Mouse (Mus musculus) kidney, postnatal 4 days (tissue): Measurements from ENCODE around the gene Zcchc7.
A peak's percentile ranks its signal among the peaks of the same experiment; 100 is the strongest.
"Not testable (repeated sequence)": the region's sequence is repeated elsewhere in the genome, so short reads cannot be mapped to it uniquely, and the experiment has no call there.

ENCODE experiments used
- DNase-seq, 2 experiments: peaks; one replicate each; pipeline ENCODE4 v3.0.0; 2021; ENCODE audit warnings: mixed read lengths in 2 of 2

The Zcchc7 gene

DNA sequence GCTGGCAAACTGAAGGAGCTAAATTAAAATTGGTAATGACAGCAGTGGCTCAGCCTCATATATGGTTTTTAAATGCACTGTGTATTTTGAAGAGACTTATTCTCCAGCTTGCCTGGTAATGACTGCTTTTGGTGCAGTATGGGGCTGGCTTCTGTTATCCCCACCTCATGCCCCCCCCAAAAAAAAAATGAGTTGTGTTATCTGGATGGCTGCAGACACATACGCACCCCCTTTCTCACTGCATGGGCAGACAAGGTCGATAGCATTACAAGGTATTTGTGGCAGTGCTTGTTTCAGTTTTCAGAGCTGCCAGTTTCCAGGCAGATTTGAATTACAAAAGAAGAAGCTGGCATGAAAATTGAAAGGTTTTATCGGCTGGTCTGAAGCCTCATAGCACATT is 162.2 kb downstream of the Zcchc7 start:
- no peak for DNase-seq

DNA sequence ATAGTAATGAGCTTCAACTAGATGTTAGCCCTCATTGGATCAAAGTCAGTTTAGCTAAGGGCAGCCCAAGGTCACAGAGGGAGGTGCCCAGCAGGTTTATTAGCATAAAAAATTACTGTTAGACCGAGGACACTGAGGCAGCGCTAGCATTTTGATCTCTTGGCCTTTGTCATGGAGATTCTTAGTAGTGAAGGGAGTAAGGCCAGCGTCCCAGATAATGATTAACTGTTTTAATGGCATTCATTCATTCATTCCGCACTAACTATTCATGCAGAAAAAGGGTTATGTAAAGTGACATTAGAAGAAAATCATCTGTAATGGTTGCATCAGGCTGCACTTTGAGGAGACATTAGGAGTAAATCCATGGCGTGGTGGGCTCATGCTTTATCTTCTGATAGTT is 165.2 kb downstream of the Zcchc7 start:
- no peak for DNase-seq

DNA sequence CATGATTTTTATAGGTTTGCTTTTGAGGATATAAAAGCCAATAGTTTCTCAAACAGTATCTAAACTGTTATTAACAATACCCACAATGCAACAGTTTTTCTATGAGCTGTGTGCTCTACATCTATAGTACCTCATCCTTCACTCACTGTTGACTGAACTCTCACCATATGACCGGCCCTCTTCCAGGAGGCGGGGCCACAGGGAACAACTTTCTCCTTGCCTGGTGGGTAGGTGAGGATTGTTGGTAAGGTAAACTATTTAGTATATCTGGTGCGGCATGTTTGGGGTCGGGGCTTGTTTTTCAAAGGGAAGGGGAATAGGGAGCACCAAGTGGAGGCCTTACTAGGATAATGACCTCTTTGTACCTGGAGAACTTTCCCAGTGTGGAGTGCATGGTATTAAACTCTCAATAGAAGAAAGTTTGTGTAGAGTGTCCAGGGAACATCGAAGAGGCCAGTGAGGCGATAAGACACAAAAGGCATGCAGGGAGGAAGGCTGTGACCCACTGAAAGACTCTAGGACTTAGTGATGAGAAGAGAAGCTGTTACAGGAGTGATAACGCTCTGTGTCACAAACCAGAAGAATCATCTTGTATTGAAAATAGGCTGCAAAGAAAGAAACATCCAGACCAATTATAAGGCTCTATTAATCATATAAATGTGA is 166.9 kb downstream of the Zcchc7 start:
- no peak for DNase-seq

DNA sequence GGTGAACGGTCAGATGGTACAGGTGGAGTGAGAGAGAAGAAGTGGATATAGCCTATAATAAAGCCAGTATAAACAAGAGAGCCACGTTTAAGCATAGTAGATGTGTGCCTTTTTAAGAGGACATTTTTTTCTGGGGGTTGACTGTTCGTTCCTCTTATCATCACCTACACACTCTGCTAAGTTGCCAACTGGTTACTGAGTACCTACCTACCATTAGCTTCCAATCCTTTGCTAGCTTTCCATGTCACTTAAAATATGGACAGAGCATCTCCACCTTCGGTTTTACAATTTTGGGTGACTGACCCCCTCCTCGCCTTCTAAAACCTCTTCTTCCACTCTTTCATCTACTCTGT is 167.4 kb downstream of the Zcchc7 start:
- no peak for DNase-seq

DNA sequence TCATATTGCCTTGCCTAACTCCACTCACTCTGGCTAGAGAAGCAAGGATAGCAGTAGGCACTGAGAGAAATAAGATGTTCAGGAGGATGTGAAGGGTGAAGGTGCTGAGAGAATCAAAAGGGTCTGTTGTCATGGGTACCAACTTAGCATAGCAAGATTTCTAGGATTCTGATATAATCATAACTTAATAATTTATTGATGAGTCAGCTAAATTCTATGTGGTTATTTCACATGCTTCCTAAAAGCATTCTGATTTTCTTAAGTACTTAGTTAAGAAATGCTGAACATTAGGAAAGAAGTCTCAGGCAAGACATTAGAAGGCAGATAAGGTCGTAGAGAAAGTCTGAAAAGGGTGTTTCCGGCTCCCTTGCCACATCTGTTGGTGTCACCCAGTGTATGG is 172.3 kb downstream of the Zcchc7 start:
- no peak for DNase-seq

DNA sequence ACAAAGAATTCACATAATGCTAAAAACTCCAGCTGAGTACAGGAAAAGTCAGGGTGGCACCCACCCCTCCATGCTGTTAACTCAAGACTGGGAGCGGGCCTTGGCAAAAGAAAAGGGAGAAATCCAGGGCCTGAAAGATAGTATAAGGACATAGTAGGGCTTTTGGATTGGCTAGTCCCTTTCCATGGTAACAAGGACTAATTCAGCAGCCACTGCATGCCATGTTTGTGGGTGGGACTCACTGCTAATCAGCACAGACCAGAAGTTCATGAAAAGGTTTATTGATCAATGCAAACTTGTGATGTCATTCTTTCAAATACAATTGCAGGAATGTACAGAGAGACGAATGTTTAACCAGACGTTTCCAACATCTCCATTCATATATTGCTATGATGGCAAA is 173.1 kb downstream of the Zcchc7 start:
- DNase-seq: no peak

DNA sequence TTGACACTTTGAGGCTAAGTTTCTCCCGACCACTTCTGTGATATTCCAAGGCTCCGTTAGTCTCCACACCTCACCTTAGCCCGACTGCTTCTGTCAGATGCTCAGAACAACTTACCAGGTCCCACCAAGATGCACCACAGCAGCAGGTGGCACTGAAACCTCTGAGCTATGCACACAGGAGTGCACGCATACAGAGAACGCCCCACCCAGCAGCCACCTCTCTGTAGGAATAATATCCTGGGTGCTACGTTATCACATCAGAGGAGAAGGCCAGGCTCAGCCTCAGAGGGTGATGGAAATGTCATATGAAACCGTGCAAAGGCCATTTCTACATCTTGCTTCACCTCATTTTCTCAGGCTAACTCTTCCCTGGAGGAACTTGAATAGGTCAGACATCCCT is 174.7 kb downstream of the Zcchc7 start:
- DNase-seq: no peak

DNA sequence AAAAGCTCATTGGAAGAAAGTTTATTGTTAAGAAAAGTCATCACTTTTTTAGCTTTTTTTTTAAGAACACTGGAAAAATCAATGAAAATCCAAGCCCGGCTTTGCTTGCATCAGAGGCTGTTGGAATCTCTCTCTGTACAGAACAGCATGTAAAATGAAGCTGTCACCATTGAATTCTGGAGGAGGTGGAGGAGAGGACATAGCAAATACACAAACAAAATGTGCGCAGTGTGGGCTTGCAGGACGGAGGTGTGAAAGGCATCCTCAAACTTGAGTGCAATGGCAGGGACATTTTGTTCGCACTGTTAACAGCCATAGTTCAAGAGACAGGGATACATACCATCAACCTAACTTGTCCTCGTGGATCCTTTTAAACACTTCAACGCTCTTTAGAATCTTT is 176.1 kb downstream of the Zcchc7 start:
- no peak for DNase-seq

DNA sequence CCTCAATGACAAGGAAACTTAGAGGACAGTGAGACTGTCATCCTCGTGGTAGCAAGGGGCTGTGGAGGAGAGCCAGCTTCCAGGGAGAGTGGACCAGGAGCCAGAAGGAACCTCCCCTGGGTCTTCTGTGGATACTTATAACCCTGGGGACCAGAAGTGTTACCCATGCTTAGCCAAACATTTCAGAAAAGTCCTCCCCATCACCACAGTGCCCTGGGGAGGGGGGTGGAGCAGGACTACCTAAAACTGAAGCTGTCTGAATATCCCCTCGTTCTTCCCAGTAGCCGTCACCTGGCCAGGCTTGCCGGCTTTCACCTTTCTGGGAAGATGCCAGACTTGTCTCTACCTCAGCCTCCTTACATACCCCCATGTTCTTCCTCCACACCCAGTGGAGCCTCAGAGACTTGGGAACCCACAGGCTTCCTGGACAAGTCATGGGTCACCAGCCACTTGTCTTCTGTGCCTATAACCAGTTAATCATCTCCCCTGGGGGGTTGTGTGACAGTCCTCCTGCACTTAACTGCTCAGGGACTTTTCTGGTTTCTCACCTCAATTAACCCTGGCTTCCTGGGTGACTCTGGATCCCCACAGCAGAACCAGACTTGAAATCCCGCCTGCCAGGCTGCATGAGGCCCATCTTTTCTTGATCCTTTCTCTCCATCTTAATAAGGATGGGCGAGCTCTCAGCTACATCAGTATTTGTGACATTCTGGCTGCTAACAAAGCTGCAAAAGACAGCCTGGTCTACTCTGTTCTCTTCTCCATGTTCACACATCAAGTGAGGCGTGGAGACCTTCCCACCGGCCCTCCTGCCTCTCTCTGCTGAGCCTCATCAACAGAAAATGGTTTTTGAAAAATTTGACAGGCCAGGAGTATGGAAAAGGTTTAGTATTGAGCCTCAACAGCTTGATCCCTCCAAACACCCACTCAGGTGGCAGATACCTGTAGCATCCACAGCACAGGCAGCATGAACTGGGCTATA is 183.0 kb downstream of the Zcchc7 start:
- DNase-seq: no peak

DNA sequence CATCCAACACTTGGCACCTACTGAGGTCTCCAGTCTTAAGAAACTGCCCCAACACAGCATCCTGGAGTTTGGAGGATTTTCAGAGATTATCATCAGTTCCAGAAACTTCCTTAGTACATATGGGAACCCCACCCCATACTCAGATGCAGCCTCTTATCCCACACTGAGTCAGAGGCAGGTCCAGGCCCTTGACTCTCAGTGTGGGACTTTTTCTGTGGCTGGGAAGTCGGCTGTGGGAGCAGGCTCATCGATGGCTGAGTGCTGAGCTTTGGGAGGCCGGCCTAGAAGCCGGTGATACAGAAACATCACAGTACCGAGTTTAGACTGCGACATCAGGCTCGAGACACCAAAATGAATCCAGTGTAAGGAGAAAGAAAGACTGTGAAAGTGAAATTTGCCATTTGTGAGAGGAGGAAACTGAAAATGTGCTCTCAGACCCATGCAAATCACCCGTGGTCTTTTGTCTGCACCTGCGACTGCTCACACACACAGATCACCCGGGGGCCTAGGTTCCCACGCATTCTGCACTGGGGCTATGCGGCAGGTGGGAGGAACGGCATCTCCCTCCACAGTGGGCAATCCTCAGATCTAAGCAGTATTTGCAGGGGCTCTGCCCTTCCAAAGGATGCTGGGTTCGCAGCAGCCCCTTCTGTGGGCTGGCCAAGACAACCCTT is 184.0 kb downstream of the Zcchc7 start:
- no peak for DNase-seq

DNA sequence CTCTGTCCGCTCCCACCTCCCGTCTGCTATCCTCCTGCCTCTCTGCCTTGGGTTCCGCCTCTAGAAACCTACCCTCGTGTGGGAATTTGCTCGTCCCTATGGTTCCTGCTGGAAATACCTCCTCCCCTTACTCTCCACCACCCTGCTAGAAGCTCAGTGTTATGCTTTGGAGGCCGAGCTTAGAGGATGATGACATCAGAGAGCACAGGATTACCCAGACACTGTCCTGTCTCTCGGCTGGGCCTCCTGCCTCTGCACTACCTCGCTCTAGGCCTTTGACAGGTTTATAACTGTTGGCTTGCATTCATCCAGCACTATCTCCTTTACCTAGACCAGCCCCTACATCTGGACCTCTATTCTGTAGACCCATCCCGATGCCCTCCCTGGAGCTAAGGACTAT is 184.6 kb downstream of the Zcchc7 start:
- DNase-seq: no peak

DNA sequence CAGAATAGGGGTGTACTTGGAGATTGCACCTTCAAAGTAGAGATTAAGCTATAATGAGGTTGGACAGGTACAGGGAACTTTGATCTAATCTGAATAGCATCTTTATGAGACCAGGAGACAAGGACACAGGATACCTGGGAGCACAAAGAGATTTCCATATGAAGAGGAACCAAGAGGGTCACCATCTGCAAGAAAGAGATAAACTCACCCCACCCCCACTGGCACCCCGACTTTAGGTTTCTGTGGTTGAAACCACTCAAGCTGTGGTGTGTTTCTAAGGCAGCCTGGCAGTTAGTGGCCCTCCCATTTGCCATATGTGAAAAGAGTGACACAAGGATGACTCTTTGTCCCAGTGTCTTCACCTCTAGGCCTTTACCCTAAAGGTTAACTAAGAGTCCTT is 186.6 kb downstream of the Zcchc7 start:
- DNase-seq: no peak

DNA sequence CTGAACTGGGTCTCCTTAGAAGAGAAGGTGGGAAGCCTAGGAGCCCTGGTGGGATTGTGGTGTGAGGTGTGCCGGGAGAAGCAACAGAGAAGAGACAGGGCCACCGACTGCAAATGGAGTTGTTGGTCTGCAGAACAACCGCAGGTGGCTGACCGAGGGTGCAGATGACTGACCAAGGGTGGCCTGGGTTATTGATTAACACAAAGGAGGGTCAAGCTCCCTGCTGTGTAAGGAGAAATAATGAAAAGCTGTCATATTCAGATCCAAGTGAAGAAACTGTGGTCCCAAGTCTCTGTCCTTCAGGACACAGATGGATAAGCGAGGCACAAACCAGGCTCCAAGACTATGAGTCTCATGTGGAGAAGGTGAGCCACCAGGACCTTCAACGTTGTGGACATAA is 187.8 kb downstream of the Zcchc7 start:
- DNase-seq: peak in 1 of 2 experiments; percentile 37

DNA sequence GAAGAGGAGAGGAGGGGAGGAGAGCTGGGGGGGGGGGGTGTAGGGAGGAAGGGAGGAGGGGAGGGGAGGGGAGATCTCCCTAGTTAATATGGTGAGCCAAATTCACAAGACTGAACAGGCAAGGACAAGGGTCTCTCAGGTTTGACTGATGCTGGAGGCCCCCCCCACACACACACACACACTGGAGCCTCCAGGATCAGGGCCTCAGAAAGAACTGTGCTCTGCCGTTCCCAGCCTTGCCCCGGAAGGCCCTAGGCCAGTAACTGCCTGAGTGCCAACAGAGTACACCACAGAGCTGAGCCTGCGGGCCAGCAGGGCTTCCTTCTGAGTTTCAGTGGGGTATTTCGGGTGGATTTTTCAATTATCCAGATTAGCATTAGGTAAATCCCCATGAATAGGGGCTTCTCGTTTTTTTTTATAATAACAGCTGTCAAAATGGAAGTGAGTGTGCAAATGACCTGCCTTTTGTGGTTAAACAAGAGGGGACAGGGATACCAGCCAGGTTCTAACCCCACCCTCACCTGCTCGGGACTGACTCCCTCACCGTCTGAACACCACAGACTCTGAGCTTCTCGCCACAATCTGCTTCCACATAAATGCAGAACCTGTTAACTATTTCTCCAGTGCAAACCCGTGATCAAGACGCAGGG is 188.9 kb downstream of the Zcchc7 start:
- no peak for DNase-seq

DNA sequence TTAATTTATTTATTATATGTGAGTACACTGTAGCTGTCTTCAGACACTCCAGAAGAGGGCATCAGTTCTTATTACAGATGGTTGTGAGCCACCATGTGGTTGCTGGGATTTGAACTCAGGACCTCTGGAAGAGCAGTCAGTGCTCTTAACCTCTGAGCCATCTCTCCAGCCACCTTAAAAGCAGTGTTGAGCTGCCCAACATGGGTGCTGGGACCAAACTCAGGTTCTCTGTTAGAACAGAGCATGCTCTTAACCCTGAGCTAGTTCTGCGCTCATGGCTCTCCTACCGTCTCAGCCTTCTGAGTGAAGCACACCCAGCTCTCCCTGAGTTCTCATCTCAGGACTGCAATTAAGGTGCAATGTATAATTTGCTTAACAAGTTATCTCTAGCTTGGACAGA is 190.4 kb downstream of the Zcchc7 start:
- DNase-seq: not testable (repeated sequence)

DNA sequence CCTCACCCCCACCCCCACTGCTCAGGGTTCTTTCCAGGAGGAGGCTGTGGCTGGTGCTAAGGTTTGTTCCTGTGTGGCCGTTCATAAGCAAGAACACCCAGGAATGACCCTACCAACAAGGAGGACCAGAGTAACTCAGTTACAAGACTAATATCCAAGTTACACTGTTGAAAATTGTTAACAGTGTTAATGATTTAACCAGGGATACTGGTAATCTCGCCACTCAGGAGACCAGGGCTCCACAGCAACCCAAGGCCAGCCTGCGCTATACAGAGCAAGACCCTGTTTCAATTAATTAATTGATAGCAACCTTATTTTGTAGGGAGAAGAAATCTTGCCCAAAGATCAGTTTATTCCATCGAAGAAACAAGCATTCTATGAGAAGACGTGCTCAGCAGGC is 191.8 kb downstream of the Zcchc7 start:
- DNase-seq: no peak

DNA sequence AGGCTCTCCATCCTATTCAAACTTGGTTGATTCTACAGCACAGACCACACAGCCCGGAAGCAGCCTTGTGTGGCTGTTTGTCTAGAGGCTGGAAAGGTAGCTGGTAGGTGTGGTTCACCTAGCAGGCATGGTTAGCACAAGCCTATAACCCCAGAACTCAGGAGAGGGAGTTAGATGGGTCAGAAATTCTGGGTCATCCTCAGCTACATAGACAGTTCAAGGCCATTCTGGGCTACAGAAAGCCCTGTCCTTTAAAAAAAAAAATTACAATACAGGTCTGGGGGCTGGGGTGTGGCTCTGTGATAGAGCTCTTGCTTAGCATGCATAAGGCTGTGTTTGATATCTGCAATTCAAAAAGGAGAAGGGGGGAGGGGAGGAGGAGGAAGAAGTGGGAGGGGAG is 192.6 kb downstream of the Zcchc7 start:
- DNase-seq: no peak

DNA sequence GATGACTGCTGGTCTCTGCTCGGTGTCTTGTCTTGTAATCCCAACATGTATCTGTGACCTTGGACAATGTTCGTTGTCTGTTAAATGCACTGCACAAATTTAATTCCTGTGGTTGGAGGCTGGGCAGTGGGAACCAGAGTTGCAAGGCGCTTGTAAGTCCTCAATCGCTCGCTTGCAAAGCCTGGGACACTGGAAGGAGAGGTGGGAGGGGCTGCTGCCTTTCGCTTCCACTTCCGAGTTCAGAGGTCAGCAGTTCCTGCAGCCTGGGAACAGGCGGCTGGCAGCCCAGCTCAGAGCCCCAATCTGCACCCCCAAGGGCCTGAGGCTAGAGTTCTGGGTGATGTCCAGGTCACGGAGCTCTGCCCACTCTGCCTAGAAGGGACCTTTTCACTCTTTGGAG is 197.4 kb downstream of the Zcchc7 start:
- no peak for DNase-seq

DNA sequence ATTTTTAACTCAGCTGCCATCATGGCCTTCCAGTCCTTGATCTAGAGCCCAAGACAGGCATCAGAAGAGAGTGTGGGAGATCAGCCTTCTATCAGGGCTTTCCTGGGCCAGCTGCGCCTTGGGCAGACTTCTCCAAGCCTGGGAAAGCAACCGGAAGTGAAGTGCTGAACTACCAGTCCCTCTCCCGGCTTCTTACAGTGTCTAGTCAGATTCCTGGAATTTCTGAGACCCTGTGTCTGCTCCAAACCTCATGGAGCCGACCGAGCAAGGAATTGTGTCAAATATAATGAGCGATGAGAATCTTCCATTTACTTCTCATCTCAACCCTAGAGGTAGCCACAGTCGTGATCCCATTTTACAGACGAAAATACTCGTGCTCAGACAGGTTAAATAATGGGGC is 203.1 kb downstream of the Zcchc7 start:
- DNase-seq: no peak

DNA sequence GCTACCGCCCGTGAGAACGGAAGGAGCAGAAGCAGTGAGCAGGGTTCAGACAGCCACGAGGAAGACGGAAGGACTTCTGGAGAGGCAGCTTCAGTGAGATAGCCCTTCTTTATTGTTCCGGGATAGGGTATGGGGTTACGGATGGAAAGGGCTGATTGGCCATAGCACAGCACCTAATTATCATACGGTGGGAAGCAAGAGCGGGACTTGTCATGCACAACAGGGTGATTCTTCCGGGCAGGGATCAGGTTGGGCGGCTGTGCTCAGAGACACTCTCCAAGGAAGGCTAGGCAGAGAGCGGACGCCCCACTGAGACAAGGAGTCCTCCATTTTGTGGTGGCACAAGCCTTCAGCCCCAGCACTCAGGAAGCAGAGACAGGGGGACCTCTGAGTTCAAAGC is 203.5 kb downstream of the Zcchc7 start:
- DNase-seq: no peak

DNA sequence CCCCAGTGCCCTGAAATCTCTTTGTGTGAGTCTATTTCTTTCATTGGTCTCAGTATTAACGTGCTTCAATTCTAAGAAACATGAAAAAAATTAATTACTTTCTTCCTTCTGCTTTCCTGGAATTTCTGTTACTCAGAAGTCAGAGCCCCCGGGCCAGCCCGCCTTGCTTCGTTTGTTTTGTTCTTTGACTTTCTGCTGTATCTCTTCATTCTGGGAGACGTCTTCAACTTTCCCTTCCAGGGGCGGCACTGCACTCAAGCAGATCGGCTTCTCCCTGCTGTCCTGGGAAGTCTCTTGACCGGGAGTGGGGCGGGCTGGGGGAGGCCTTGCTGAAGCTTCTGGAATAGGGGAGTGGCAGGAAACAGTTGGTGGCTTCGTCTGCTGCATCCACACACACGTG is 207.5 kb downstream of the Zcchc7 start:
- no peak for DNase-seq

DNA sequence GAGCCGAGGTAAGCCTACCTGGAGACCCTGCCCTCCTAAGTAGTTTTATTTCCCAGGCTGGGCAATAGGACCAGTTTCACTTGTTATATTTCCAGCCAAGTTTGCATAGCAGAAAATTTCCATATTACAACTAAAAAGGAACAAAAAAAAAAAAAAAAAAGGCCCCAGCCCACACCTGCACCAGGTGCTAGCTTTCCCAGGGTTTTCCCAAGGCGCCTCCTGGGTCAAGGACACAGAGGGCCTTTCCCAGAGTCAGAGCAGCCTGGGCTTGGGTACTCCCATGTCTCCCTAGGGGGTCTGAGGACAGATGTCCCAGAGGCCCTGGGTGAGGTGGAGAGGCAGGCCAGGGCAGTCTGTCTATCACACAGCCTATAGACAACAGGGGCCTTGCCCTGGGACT is 209.5 kb downstream of the Zcchc7 start:
- DNase-seq: no peak

DNA sequence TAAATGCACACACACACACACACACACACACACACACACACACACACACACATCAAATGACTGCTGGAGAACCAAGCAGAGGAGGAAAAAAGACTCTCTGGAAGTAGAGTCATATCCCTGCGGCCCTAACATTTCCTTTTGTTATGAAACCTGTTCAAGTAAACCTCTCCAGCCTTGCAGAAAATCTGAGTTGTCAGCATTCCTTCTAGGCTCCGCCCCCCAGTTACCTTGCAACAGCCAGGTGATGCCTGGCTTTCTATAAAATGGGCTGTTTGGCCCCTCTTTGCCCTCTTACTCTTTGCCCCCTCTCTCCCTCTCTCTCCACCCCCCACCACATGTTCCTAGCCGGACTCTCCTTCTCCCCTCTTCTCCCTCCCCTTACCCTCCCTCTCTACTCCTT is 210.1 kb downstream of the Zcchc7 start:
- no peak for DNase-seq
